Mouse (Mus musculus) small intestine, adult 2 months (tissue): ENCODE data around the gene Hist1h2ab. TPM values are rescaled to one million over a fixed set of nuclear protein-coding genes. Genes with fewer than 3 reads are reported as not detected.
"Not testable (repeated sequence)": the region's sequence is repeated elsewhere in the genome, so short reads cannot be mapped to it uniquely, and the experiment has no call there.

Experiments
- H3K27ac ChIP-seq: fragments of 200-500 bp; 2 replicates; pipeline ENCODE4 v1.5.1; 2012; ENCODE audit warnings: low read depth, low read length, control low read depth, inconsistent platforms; ENCODE audit not compliant: insufficient read depth
- H3K27me3 ChIP-seq: fragments of 200-500 bp; 2 replicates; pipeline ENCODE4 v1.6.1; 2012; ENCODE audit warnings: mild to moderate bottlenecking, moderate library complexity, low read length, inconsistent platforms; ENCODE audit not compliant: control insufficient read depth, insufficient read depth
- H3K36me3 ChIP-seq: fragments of 200-500 bp; 2 replicates; pipeline ENCODE4 v1.6.1; 2012; ENCODE audit warnings: mild to moderate bottlenecking, low read length, control low read depth, inconsistent platforms; ENCODE audit not compliant: control insufficient read depth, insufficient read depth
- H3K4me1 ChIP-seq: fragments of 200-500 bp; 2 replicates; pipeline ENCODE4 v1.6.1; 2012; ENCODE audit warnings: low read length, inconsistent platforms, mixed read lengths; ENCODE audit not compliant: control insufficient read depth, insufficient read depth, insufficient read length
- H3K4me3 ChIP-seq: fragments of 200-500 bp; 2 replicates; pipeline ENCODE4 v1.5.1; 2012; ENCODE audit warnings: low read depth, mild to moderate bottlenecking, control low read depth, inconsistent platforms, low read length, moderate library complexity
- CTCF ChIP-seq: fragments of 200-500 bp; IDR thresholded peaks from 2 replicates; pipeline ENCODE4 v1.5.1; 2012; ENCODE audit warnings: low read depth, mild to moderate bottlenecking, control low read depth, inconsistent platforms, low read length, moderate library complexity, mixed read lengths; ENCODE audit not compliant: insufficient replicate concordance, insufficient read length; ENCODE audit errors: extremely low read depth
- POLR2A ChIP-seq: fragments of 200-500 bp; IDR thresholded peaks from 2 replicates; pipeline ENCODE4 v1.6.1; 2012; ENCODE audit warnings: low read depth, mild to moderate bottlenecking, control low read depth, inconsistent platforms, low read length, moderate library complexity
- WGBS: fragments of 180-500 bp; shearing (Covaris S2); methylation state at CpG from one replicate; pipeline ENCODE4 v1.1.7; 2018; 5-methylcytosine and 5-hydroxymethylcytosine counted together
- polyA plus RNA-seq: library from polyadenylated mRNA; depleted of rRNA; stranded (reverse); fragments of >200 nt; gene quantifications from 2 replicates; pipeline ENCODE4 v1.2.3, GENCODE M21; 2012; rRNA removed

Hist1h2ab gene
- polyA plus RNA-seq = 32.5 and 55.3 TPM in 2 replicates

DNA sequence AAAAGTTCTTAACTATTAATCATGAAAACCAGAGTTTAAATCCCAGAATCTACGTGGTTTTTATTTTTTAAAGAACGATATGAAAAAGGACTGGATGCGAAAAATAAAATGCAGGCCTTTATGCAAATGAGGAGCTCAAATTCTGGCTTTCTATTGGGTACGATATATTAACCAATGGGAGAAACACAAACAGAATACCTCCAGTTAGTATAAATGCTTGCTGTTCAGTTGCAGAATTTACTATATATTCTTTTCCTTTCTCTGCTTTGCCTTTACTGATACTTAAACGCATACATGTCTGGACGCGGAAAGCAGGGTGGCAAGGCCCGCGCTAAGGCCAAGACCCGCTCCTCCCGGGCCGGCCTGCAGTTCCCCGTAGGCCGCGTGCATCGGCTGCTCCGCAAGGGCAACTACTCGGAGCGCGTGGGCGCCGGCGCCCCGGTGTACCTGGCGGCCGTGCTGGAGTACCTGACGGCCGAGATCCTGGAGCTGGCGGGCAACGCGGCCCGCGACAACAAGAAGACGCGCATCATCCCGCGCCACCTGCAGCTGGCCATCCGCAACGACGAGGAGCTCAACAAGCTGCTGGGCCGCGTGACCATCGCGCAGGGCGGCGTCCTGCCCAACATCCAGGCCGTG lies at the start of gene Hist1h2ab:
Gene Hist1h2ab, plus strand, starts transcription at position 288 of the 639 bp plus-strand sequence.
- H3K36me3 ChIP-seq, H3K27me3 ChIP-seq, H3K4me1 ChIP-seq: not testable (repeated sequence)
- TF ChIP-seq POLR2A = peak; percentile 32; the same call in 1 of the 2 replicates
- WGBS = 1% methylated on average over 35 of the region's 47 CpGs
- H3K27ac ChIP-seq = peak within 1 kb of the TSS; percentile 97
- H3K4me3 ChIP-seq = peak within 1 kb of the TSS; percentile 61

DNA sequence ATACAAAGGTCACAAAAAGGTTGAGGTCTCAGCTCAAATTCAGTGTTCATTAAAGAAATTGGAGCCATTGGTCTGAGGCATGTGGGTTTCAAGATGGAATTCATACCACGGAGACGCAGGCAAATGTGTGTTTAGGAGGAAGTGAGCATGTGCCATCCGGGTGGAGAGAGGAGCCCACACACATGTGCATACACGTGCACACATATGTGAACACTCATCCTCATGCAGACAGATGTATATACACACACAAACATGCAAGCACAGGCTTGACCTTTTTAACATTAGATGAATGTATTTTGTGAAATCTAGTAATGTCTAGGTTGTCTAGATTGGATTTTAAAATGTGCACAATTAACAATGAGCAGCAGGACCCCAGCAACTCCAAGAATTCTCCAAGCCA lies 48.7 kb upstream of the Hist1h2ab start:
- H3K36me3 ChIP-seq = no peaks in the 10 kb centered on the region
- no peak for TF ChIP-seq POLR2A
- TF ChIP-seq CTCF = no peak
- H3K4me3 ChIP-seq = no peak overlapping the region
- H3K27me3 ChIP-seq = no peaks in the 10 kb centered on the region
- 82% methylated on average over 4 of the region's 4 CpGs for WGBS
- no peak overlapping the region for H3K27ac ChIP-seq
- peaks cover 2% of the 10 kb centered on the region; the same call in 1 of the 2 replicates for H3K4me1 ChIP-seq

DNA sequence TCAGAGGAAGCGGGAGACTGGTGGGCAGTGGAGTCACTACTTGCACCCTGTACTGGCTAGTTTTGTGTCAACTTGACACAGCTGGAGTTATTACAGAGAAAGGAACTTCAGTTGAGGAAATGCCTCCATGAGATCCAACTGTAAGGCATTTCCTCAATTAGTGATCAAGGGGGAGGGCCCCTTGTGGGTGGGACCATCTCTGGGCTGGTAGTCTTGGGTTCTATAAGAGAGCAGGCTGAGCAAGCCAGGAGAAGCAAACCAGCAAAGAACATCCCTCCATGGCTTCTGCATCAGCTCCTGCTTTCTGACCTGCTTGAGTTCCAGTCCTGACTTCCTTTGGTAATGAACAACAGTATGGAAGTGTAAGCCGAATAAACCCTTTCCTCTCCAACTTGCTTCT lies 48.1 kb upstream of the Hist1h2ab start:
- WGBS = 43% methylated on average over 2 of the region's 2 CpGs
- H3K27ac ChIP-seq, H3K27me3 ChIP-seq, H3K4me3 ChIP-seq, H3K4me1 ChIP-seq, H3K36me3 ChIP-seq: not testable (repeated sequence)

DNA sequence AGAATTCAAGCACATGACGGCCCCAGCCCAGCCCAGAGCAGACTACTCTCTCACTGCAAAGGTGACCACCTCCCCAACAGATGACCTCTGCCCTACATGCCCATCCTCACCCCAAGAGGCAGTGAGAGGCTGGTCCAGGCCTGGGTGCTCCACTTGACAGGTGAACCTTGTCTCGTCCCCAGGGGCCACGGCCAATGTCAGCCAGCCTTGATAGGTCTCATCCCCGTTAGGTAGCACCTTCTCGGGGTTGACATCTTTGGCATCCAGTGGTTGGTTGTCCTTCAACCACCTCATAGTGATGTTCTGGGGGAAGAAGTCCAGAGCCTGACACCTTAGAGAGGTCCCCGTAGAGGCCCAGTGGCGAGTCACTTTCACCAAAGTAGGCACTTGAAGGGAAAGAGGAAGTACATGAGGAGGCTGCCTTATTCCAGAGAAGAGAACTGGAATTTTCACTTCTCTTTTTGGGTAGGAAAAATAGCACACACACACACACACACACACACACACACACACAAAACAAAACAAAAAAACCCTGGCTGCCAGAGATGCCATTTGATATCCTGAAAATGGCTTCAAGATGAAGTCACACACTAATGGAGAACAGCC lies 45.1 kb upstream of the Hist1h2ab start:
- Histone ChIP-seq H3K36me3 (no peaks in the 10 kb centered on the region), H3K27ac (no peak overlapping the region), H3K27me3 (no peaks in the 10 kb centered on the region), H3K4me1 (peaks cover 2% of the 10 kb centered on the region; the same call in 1 of the 2 replicates), H3K4me3 (no peak overlapping the region)
- 90% methylated on average over 7 of the region's 7 CpGs for WGBS
- no peak for TF ChIP-seq CTCF
- TF ChIP-seq POLR2A = no peak

DNA sequence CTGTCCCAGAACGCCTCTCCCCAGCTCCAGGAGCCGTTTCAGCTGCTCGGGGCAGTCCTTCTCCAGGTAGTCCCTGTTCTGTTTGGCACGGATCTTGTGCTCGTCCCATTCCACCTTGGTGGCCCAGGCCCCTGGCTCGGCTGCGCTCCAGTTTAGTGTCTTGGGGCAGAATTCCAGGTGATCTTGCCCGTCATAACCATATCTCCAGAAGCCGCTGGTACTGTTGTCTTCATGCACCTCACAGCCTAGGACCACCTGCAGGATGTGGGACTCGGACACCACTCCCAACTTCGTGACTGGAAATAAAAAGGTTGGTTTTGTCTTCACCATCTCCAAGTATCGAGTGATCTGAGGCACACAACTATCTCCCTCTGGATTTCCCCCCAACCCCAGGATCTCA lies 44.2 kb upstream of the Hist1h2ab start:
- Histone ChIP-seq H3K4me1 (peaks cover 2% of the 10 kb centered on the region; the same call in 1 of the 2 replicates), H3K27me3 (no peaks in the 10 kb centered on the region), H3K27ac (no peak overlapping the region), H3K36me3 (no peaks in the 10 kb centered on the region), H3K4me3 (no peak overlapping the region)
- TF ChIP-seq CTCF (no peak), POLR2A (no peak)
- 91% methylated on average over 12 of the region's 12 CpGs for WGBS

DNA sequence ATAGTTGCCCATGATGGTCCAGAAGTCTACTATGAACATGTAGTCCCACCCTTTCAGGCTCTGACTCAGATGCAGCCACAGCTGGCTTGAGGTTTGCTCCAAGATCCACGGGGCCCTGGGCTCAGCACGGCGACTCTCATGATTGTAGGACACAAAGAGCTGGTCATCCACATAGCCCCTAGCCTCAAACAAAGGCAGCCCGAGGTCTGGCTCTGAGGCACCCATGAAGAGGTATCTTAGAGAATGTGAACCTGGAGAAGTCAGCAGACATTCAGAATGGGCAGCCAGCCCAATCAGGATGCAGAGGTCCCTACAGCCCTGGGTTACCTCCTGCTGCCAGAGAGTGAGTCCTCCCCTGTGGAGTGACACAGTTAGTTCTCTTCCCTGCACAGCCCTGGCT lies 42.9 kb upstream of the Hist1h2ab start:
- H3K27me3 ChIP-seq = no peaks in the 10 kb centered on the region
- WGBS = 93% methylated on average over 4 of the region's 4 CpGs
- no peak overlapping the region for H3K4me3 ChIP-seq
- no peak overlapping the region for H3K27ac ChIP-seq
- no peaks in the 10 kb centered on the region for H3K36me3 ChIP-seq
- no peaks in the 10 kb centered on the region; the same call in 1 of the 2 replicates for H3K4me1 ChIP-seq
- TF ChIP-seq CTCF (no peak), POLR2A (no peak)

DNA sequence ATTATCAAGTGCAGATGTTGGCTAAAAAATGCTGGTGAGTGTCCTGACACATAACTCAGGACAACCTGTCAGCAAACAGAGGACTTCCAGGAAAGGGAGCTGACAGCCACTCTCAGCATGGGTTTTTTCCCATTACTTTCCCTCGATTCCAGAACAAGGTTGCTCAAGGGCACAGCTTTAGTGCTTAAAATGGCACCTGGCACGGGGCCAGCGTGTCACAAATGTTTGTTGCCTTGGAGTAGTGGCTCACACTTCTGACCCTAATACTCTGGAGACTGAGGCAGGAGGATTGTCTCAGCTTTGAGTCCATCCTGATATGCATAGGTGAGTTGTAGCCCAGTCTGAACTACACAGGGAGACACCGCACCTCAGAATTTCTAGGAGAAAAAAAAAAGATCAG lies 42.3 kb upstream of the Hist1h2ab start:
- WGBS = 57% methylated on average over 4 of the region's 4 CpGs
- H3K27ac ChIP-seq = no peak overlapping the region
- H3K4me1 ChIP-seq = no peaks in the 10 kb centered on the region; the same call in 1 of the 2 replicates
- H3K27me3 ChIP-seq = no peaks in the 10 kb centered on the region
- H3K36me3 ChIP-seq = no peaks in the 10 kb centered on the region
- TF ChIP-seq POLR2A = no peak
- TF ChIP-seq CTCF = no peak
- no peak overlapping the region for H3K4me3 ChIP-seq
